Mouse (Mus musculus): ENCODE results near the gene Lingo3.

The Lingo3 gene

GRCm38 (mm10) chr10:80843087-80843930, 530 bp downstream of the Lingo3 start:
- DNase-seq: peak; percentile 52 to 59

DNA sequence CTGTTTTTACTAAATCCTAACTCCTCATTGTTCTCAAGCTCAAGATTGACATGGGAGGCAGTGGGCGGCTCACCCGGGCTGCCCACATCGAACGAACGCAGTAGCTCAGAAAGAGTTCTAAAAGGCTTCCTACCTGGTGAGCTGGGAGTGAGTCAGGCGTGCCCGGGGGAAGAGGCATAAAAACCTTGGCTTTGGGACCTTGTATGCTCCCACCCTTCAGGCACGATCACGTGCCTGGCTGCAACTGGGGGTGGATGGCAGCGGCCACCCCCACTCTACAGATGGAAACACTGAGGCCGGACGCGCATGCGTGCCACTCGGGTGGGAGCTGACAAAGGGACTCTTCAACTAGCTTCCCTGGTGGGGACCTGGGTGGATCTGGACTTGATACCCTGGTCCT, 1.5 kb downstream of the Lingo3 start:
- DNase-seq: no peak

GRCm38 (mm10) chr10:80841685-80842084, 2.2 kb downstream of the Lingo3 start:
- DNase-seq: no peak

GRCm38 (mm10) chr10:80839848-80840247, 4.0 kb downstream of the Lingo3 start:
- peak in 1 of 2 experiments; percentile 22 for DNase-seq

DNA sequence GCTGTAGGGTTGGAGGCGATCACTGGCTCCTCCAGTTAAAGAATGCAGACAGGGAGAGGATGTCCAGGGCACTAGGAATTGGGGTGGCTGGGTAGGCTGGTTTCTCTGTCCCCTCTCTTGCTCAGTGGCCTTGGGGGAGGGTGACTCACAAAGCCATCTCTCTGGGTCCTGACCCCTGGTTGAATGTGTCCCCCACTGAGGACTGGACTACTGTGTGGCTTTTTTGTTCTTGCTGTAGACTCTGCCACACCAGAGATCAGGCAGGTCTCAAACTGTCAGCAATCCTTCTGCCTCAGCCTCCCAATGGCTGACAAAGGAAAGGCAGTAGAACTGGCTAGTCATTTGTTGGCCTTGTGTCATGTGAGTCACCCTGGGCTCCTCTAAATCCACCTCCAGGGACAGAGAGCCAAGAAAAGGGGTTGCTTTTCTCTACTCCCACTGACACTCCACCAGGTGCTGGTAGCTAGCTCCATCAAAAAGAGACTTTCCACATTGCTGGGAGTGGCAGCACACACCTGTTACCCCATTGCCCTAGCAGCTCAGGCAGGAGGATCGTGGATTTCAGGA, 5.4 kb downstream of the Lingo3 start:
- DNase-seq: peak in 1 of 2 experiments; percentile 50

- peak; percentile 76 to 78 for DNase-seq
Observed at GRCm38 (mm10) chr10:80837827-80838226, 6.0 kb downstream of the Lingo3 start.

GRCm38 (mm10) chr10:80836949-80837379, 6.9 kb downstream of the Lingo3 start:
- peak; percentile 64 to 71 for DNase-seq

GRCm38 (mm10) chr10:80835617-80836016, 8.2 kb downstream of the Lingo3 start:
- peak; percentile 44 to 50 for DNase-seq

DNA sequence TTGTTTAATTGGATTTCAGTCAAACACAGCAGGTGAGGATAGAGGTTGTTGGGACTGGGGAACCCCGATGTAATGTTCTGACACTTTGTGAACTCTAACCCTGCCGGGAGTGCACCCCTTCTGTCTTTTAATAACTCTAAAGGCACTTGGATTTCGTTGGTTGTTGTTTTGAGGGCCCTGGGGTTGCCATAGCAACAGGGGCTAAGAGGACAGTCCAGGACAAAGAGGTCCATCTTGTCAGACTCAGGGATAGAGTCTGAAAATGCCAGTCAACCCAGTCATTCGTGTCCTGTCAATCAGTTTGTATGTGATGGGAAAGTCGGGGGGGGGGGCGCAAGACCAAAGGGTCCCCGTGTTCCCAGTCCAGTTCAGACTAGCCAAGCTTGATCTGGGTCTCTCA, 11.0 kb downstream of the Lingo3 start:
- no peak for DNase-seq

- DNase-seq: peak; percentile 27 to 43
Observed at GRCm38 (mm10) chr10:80831136-80831535, 12.7 kb downstream of the Lingo3 start.

DNA sequence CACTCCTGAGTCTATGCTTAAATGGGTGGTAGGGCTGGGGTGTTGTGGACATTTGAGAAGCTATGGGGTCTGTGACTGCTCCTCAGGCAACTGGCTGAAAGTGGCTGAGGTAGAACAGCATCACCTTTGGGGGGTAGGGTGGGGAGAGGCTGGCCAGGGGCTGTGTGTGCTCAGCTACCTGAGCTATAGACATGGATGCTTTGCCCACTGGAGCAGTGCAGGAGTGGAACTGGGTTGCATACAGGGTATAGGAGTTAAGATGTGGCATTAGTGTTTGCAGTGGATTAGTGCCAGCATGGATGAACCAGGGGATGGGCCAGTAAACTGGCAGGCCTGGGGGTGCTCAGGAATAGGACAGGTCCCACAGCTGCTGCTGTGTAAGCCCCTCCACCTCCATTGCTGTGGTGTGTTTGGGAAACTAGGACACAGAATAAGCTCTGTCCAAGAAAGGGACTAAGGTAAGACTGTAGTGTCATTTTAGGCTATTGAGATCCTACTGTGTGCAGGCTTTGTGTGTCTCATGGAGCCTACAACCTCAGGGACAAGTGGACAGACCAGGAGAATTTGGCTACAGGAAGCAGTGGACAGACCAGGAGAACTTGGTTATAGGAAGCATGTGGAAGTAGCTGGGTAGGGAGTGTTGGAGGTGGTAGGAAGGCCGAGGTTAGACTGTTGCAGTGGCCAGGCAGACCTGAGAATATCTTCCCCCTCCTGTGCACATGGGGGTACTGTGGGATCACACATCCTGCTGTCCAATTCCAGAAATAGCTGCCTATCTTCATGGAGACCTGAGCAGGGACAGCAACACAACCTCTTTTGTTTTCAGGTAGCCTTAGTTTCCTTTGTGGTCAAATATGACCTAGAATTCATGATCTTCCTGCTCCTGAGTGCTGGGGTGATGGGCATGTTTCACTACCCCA, 14.2 kb downstream of the Lingo3 start:
- peak; percentile 21 to 25 for DNase-seq

DNA sequence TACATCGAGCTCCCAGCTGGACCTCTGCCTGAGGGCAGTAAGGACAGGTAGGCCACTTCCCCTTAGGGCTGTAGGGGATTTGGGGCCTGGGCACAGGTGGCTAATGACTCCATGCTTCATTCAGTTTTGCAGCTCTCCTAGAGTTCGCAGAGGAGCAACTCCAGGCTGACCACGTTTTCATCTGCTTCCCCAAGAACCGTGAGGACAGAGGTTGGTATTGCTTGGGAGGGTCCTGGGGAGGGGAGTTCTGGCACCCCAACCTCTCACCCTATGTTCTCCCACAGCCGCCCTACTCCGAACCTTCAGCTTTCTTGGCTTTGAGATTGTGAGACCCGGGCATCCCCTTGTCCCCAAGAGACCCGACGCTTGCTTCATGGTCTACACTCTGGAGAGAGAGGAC, 15.3 kb downstream of the Lingo3 start:
- DNase-seq: peak in 1 of 2 experiments; percentile 20

DNA sequence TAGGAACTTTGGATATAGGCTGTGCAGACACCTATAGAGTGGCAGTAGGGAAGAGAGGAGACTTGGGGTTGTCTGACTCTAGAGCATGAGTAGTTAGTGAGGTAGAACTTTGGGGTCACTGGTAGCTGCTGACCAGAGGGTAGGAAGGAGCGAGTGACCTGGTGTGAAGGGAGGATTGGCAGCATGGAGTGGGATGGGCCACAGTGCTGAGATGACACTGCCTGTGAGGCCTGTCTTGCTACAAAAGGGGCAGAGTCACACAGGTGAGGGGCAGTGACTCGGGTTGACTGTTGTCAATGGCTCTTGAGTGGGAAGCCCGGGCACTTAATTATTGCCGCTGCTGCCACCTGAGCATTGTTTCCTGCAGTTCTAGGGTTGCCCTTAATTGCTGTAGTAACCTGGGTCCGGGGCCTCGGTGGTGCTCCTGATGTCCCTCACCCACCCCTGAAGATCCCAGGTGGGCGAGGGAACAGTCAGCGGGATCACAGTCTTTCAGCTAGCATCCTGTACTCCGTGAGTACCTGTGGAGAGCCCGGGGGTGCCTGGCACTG, 15.9 kb downstream of the Lingo3 start:
- peak; percentile 37 to 43 for DNase-seq

GRCm38 (mm10) chr10:80827063-80827869, 16.6 kb downstream of the Lingo3 start:
- peak in 1 of 2 experiments; percentile 14 for DNase-seq

DNA sequence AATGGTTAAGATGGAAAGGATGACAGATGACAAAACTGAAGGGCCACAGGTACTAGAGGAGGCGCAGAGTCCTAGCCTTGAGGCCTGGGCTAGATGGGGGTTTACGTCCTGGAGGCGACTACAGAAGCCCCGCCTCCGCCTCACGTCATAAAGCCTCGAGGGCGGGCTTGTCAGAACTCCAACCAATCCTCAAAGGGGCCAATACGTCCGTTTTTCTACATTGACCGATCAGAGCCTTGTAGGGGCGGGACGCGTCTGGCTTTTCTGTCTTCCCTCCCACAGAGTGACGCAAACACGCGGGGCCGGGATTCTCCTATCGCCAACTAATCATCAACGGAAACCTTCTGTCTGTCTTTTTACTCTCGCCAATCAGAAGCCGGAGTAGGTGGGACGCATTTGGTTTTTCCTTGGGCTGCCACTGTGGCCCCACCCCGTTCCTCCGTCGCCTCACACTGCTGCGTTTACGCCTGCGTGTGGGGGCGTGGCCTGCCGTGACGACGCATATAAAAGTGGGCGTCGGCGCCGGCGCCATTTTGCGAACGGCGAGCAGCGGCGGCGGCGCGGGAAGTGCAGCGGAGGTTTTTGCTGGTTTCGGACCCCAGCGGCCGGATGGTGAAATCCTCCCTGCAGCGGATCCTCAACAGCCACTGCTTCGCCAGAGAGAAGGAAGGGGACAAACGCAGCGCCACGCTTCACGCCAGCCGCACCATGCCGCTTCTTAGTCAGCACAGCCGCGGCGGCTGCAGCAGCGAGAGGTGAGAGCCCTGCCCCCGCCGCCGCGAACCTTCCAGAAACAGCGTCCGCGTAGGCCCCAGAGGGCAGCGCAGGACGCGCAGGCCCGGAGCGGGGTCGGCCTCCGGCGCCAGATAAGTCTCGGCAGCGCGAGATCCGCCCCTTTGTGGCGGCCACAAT, 17.4 kb downstream of the Lingo3 start, which contains the start of gene Oaz1:
TSS of gene Oaz1 (plus strand) at position 506 of the 912 bp plus-strand sequence.
- peak; percentile 98 to 99 for DNase-seq

DNA sequence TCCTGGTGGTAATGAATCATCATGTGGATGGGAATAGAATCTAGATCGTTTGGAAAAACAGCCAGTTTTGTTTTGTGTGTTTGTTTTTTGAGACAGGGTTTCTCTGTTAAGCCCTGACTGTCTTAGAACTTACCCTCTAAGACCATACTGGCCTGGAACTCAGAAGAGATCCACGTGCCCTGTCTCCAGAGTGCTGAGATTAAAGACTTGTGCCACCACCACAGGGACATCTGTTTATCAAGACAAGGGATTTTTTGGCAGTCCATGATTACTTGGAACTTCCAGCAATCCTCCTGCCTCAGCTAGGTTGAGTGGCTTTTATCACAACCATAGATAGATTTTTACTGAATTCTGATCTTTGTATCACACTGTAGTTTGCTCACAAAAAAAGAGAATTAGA, 19.0 kb downstream of the Lingo3 start:
- DNase-seq: no peak

DNA sequence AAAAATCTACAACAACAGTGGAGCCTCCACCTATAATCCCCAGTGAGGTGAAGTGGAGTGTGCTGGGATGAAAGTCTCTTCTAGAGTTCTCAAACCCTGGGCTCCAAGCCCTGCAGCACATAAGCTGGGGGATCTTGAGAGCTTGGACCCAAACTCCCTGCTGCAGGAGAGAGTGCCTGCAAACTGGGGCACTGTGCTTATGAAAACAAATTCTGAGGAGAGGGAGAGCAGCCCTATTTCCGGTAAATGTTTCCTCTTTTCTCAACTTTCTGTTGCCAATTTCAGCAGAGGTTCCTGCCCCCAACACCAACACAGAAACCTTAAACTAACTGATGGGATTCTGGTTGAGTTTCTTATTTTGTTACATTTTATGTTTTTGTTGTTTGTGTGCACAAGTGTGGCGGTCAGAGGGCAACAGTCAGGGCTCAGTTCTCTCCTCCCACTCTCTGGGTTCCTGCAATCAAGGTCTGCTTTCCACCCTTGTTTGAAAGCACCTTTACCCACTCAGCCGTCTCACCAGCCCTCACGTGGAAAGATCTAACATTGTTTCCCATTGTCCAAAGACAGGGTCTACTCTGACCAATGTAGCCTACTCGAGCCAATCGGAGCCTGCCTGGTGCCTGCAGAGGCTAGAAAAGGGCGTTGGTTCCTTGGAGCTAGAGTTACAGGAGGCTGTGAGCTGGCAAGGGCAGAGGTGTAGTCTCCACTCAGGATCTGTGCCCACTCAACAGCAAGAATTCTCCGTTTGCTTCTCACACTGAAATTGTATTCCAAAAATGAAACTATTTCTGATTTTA, 19.8 kb downstream of the Lingo3 start:
- DNase-seq: no peak

GRCm38 (mm10) chr10:80823316-80823715, 20.5 kb downstream of the Lingo3 start:
- DNase-seq: no peak

DNA sequence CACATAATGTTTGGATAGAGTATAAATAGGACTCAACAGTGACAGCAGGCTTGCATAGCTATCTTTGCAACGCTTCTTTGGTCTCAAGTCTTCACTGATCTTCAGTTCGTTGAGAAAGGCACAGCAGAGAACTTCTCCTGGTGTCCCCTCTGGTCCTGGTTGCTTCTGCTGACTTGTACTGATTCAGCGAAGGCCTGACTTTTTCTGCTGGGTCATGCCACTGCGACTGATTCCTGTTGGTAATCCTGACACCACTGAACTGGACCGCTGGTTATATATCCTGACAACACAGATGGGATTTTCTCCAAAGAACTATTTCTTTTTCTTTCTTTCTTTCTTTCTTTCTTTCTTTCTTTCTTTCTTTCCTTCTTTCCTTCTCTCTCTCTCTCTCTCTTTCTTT, 21.3 kb downstream of the Lingo3 start:
- DNase-seq: no peak

- peak; percentile 31 to 63 for DNase-seq
Observed at GRCm38 (mm10) chr10:80821991-80822390, 21.8 kb downstream of the Lingo3 start.
